Mouse (Mus musculus) urinary bladder, postnatal 10 days (tissue): ENCODE results near the gene Ubc.
"Not testable (repeated sequence)": the region's sequence is repeated elsewhere in the genome, so short reads cannot be mapped to it uniquely, and the experiment has no call there.

Source experiments
- DNase-seq: peaks from one replicate; pipeline ENCODE4 v3.0.0; 2022; ENCODE audit warnings: low spot score

Gene Ubc

GRCm38 (mm10) chr5:125389579-125390441 lies at the start of gene Ubc:
Gene Ubc (minus strand): TSS chr5:125390202.
- peak; percentile 75 for DNase-seq

GRCm38 (mm10) chr5:125434347-125434746 lies 44.3 kb upstream of the Ubc start:
- DNase-seq, result not testable (repeated sequence)

GRCm38 (mm10) chr5:125433793-125434337 lies 43.9 kb upstream of the Ubc start, which contains the start of gene Dhx37:
Gene Dhx37 (minus strand): TSS chr5:125434121.
- peak; percentile 74 for DNase-seq

GRCm38 (mm10) chr5:125432324-125432723 lies 42.3 kb upstream of the Ubc start:
- not testable (repeated sequence) for DNase-seq

- no peak for DNase-seq
Measured at GRCm38 (mm10) chr5:125426343-125426742, 36.3 kb upstream of the Ubc start.

GRCm38 (mm10) chr5:125425698-125426276 lies 35.8 kb upstream of the Ubc start:
- DNase-seq, result no peak

- DNase-seq, result no peak
Measured at GRCm38 (mm10) chr5:125419124-125419523, 29.1 kb upstream of the Ubc start.

- DNase-seq, result no peak
Measured at GRCm38 (mm10) chr5:125418636-125419035, 28.6 kb upstream of the Ubc start.

- DNase-seq, result no peak
Measured at GRCm38 (mm10) chr5:125416183-125416582, 26.2 kb upstream of the Ubc start.

GRCm38 (mm10) chr5:125413763-125414162 lies 23.8 kb upstream of the Ubc start:
- no peak for DNase-seq

- DNase-seq, result not testable (repeated sequence)
Measured at GRCm38 (mm10) chr5:125412536-125412935, 22.5 kb upstream of the Ubc start.

GRCm38 (mm10) chr5:125411972-125412530 lies 22.0 kb upstream of the Ubc start:
- no peak for DNase-seq

- DNase-seq, result no peak
Measured at GRCm38 (mm10) chr5:125409348-125410090, 19.5 kb upstream of the Ubc start.

GRCm38 (mm10) chr5:125408842-125409241 lies 18.8 kb upstream of the Ubc start:
- DNase-seq, result no peak

- no peak for DNase-seq
Measured at GRCm38 (mm10) chr5:125407910-125408575, 18.0 kb upstream of the Ubc start.

GRCm38 (mm10) chr5:125407020-125407830 lies 17.2 kb upstream of the Ubc start:
- DNase-seq, result no peak

- DNase-seq, result no peak
Measured at GRCm38 (mm10) chr5:125406322-125407016, 16.5 kb upstream of the Ubc start.

- no peak for DNase-seq
Measured at GRCm38 (mm10) chr5:125405546-125406248, 15.7 kb upstream of the Ubc start.

GRCm38 (mm10) chr5:125404903-125405545 lies 15.0 kb upstream of the Ubc start:
- DNase-seq, result no peak
